8 mouse cellular contexts compared by ENCODE assay signal in the genomic region with DNA sequence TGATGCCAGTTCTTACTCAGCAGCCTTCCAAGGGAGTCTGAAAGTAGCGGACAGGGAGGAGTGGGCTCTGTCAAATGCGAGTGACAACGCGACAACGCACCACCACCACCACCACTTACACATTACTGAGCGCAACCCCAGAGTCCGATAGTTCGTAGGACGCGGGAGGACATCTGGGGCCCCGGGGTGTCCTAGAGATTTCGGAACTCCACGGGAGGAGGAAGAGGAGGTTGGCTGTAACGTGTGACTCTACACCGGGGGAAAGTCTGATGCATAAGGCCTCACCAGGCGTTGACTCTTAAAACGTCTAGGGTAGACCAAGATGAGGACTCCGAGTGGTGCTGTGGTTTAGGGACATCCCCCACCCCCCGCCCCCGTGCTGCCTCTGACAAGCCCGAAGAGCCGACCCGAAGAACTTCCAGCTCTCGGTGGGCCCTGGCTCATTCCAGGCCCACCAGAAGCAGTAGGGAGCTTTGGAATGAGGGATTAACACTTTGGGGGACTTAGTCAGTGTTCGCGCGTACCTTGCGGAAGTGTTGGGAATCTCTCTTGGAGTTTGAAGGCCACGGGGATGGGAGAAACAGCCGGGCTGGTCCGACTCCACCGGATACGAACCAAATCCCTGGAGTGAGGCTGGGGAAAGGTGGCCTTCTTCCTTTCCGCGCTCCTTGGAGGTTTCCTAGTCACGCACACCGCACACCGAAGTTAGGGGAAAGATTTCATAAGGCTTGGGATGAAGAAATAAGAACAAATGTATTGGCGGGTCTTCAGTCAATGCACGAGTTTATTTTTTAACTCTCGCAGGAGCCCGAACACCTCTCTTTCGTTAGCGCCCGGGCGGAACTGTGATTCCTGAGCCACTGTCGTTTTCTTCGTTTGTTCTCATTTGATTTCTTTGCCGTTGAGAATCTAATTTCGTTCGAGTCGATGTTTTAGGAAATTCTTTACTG. TPM values are rescaled to one million over a fixed set of nuclear protein-coding genes. Genes with fewer than 3 reads are reported as not detected.
DNase-seq lines count a peak whose midpoint lies in the region; ATAC-seq lines count a peak whose summit lies in the region.

No protein-coding gene starts in this region.

- H3K27ac ChIP-seq in kidney, embryonic 14.5 days (ENCODE audit: low read depth, low read length): peak overlapping the region; percentile 95
- no peak overlapping the region for H3K27ac ChIP-seq in brown adipose tissue, adult 24 weeks (replicated peaks; ENCODE audit: low read depth, low read length)
- no peak overlapping the region; the same call in 1 of the 2 replicates for H3K27ac ChIP-seq in heart, embryonic 16.5 days (ENCODE audit: low read length)
- H3K27ac ChIP-seq in midbrain, embryonic 13.5 days: no peak overlapping the region

- peak overlapping the region; percentile 97 for H3K9ac ChIP-seq in kidney, embryonic 14.5 days (ENCODE audit: low read depth, low read length)
- peak overlapping the region; percentile 56 for H3K9ac ChIP-seq in heart, embryonic 16.5 days (ENCODE audit: low read length)
- no peak overlapping the region for H3K9ac ChIP-seq in midbrain, embryonic 13.5 days (replicated peaks)

- no peaks in the 10 kb centered on the region for H3K9me3 ChIP-seq in kidney, embryonic 14.5 days (ENCODE audit: control insufficient read depth, low read length)
- H3K9me3 ChIP-seq in heart, embryonic 16.5 days (replicated peaks; ENCODE audit: control insufficient read depth, low read length): no peaks in the 10 kb centered on the region
- no peaks in the 10 kb centered on the region for H3K9me3 ChIP-seq in midbrain, embryonic 13.5 days

- peak overlapping the region; percentile 59 for H3K4me2 ChIP-seq in kidney, embryonic 14.5 days (replicated peaks; ENCODE audit: low read depth, low read length)
- peak overlapping the region; percentile 49 for H3K4me2 ChIP-seq in heart, embryonic 16.5 days (ENCODE audit: low read depth, low read length)
- H3K4me2 ChIP-seq in midbrain, embryonic 13.5 days (replicated peaks): peak overlapping the region; percentile 36; the same call in 1 of the 2 replicates

- H3K36me3 ChIP-seq in kidney, embryonic 14.5 days (ENCODE audit: control insufficient read depth, insufficient read depth, low read length): no peaks in the 10 kb centered on the region
- no peaks in the 10 kb centered on the region for H3K36me3 ChIP-seq in heart, embryonic 16.5 days (ENCODE audit: control insufficient read depth, insufficient read depth)
- H3K36me3 ChIP-seq in midbrain, embryonic 13.5 days: no peaks in the 10 kb centered on the region

- peaks cover 21% of the 10 kb centered on the region; the same call in 1 of the 2 replicates for H3K27me3 ChIP-seq in kidney, embryonic 14.5 days (ENCODE audit: control insufficient read depth, insufficient read depth, low read length)
- peaks cover 82% of the 10 kb centered on the region for H3K27me3 ChIP-seq in heart, embryonic 16.5 days (ENCODE audit: control insufficient read depth, insufficient read depth, low read length)
- peaks cover 97% of the 10 kb centered on the region for H3K27me3 ChIP-seq in midbrain, embryonic 13.5 days

- H3K4me3 ChIP-seq in kidney, embryonic 14.5 days (ENCODE audit: low read length): peak overlapping the region; percentile 80
- H3K4me3 ChIP-seq in brown adipose tissue, adult 24 weeks (ENCODE audit: insufficient read depth, low read depth, low read length): 0 out of 2 replicates have a peak overlapping the region, but pooled peaks have one; percentile 8
- H3K4me3 ChIP-seq in heart, embryonic 16.5 days (ENCODE audit: low read length): peak overlapping the region; percentile 43
- peak overlapping the region; percentile 24 for H3K4me3 ChIP-seq in midbrain, embryonic 13.5 days (replicated peaks)

- H3K4me1 ChIP-seq in kidney, embryonic 14.5 days (ENCODE audit: control insufficient read depth, insufficient read depth, low read length): peaks cover 22% of the 10 kb centered on the region; the same call in 1 of the 2 replicates
- peaks cover 11% of the 10 kb centered on the region for H3K4me1 ChIP-seq in brown adipose tissue, adult 24 weeks (ENCODE audit: control insufficient read depth, insufficient read depth, insufficient read length, low read length)
- H3K4me1 ChIP-seq in heart, embryonic 16.5 days (ENCODE audit: control insufficient read depth, insufficient read depth, low read length): peaks cover 6% of the 10 kb centered on the region; the same call in 1 of the 2 replicates
- peaks cover 21% of the 10 kb centered on the region for H3K4me1 ChIP-seq in midbrain, embryonic 13.5 days (replicated peaks)

- no peak for ATAC-seq in kidney, embryonic 14.5 days (ENCODE audit: low FRiP score, low TSS enrichment)
- ATAC-seq in heart, embryonic 16.5 days (replicated peaks; ENCODE audit: extremely low read depth, insufficient read depth, low FRiP score): no peak; the same call in 1 of the 2 replicates
- no peak for ATAC-seq in midbrain, embryonic 13.5 days
- no peak for ATAC-seq in erythroid progenitor cell, adult 5-6 weeks (replicated peaks; ENCODE audit: low FRiP score, poor library complexity, severe bottlenecking)

- DNase-seq in kidney, adult 11 months: no peak
- no peak for DNase-seq in right cerebral cortex, postnatal 25 days
- no peak for DNase-seq in spleen, postnatal 36 days (ENCODE audit: low spot score in 2 of 2)

- WGBS in kidney, embryonic 14.5 days: 1% methylated on average over 52 of the region's 52 CpGs
- WGBS in heart, embryonic 16.5 days: 2% methylated on average over 52 of the region's 52 CpGs
- under 1% methylated on average over 52 of the region's 52 CpGs for WGBS in midbrain, embryonic 13.5 days

RNA-seq across cellular contexts. Expression of a gene that starts 1.5 kb away (rescaled TPM):
- polyA plus RNA-seq in kidney, embryonic 14.5 days (2014; fragmentation: Nextera tagmentation; extraction: Ambion mirVana): 108 and 164 TPM in 2 replicates
- polyA plus RNA-seq in brown adipose tissue, adult 24 weeks (2012; ENCODE audit: insufficient read depth, insufficient read length, missing spikeins): not detected in 2 replicates
- 18.9 and 22.2 TPM in 2 replicates for polyA plus RNA-seq in heart, embryonic 16.5 days (2015; fragmentation: Nextera tagmentation; extraction: Ambion mirVana)
- polyA plus RNA-seq in midbrain, embryonic 13.5 days (2015; fragmentation: Nextera tagmentation; extraction: Ambion mirVana): 0.11 TPM in 1 of 2 replicates, not detected in the other
- total RNA-seq in erythroid progenitor cell, adult 5-6 weeks (2015; ENCODE audit: low replicate concordance): not detected in 2 replicates
- total RNA-seq in erythroid progenitor cell, adult 5-6 weeks (2017; ENCODE audit: low replicate concordance): not detected in 2 replicates

RNA-seq across cellular contexts. Expression of a gene that starts 36.0 kb away (rescaled TPM):
- not detected in 2 replicates for polyA plus RNA-seq in kidney, embryonic 14.5 days (2014; fragmentation: Nextera tagmentation; extraction: Ambion mirVana)
- polyA plus RNA-seq in brown adipose tissue, adult 24 weeks (2012; ENCODE audit: insufficient read depth, insufficient read length, missing spikeins): not detected in 2 replicates
- not detected in 2 replicates for polyA plus RNA-seq in heart, embryonic 16.5 days (2015; fragmentation: Nextera tagmentation; extraction: Ambion mirVana)
- polyA plus RNA-seq in midbrain, embryonic 13.5 days (2015; fragmentation: Nextera tagmentation; extraction: Ambion mirVana): not detected in 2 replicates
- total RNA-seq in erythroid progenitor cell, adult 5-6 weeks (2015; ENCODE audit: low replicate concordance): not detected in 2 replicates
- not detected in 2 replicates for total RNA-seq in erythroid progenitor cell, adult 5-6 weeks (2017; ENCODE audit: low replicate concordance)

Comparison
In these comparisons a context has a peak if more than half of its experiments do, and no peak if none do; other contexts are left out.
1. H3K4me3 ChIP-seq: peak in every context shown above with its lines; median percentile 80 in kidney, embryonic 14.5 days; 43 in heart, embryonic 16.5 days; 24 in midbrain, embryonic 13.5 days; 8 in brown adipose tissue, adult 24 weeks.
2. RNA of a gene that starts 1.5 kb away (polyA plus RNA-seq): 108 to 164 TPM in kidney, embryonic 14.5 days and 18.9 to 22.2 TPM in heart, embryonic 16.5 days; 0.11 TPM in midbrain, embryonic 13.5 days and not detected in brown adipose tissue, adult 24 weeks; every median in the first group is over 10 times any median in the second.
3. Peak in every context shown above with its lines, with median percentiles within 50 percentile points of each other: H3K4me2 ChIP-seq.